Mouse (Mus musculus) liver, adult 2 months (tissue): ENCODE measurements around the gene Tmem41a. TPM values are rescaled to one million over a fixed set of nuclear protein-coding genes. Genes with fewer than 3 reads are reported as not detected.

ENCODE experiments used
- DNase-seq: peaks from one replicate; pipeline ENCODE4 v3.0.0-alpha.2; 2011; ENCODE audit warnings: low read depth, low spot score; ENCODE audit errors: extremely low read depth
- H3K27ac ChIP-seq: fragments of 200-500 bp; replicated peaks from 2 replicates; pipeline ENCODE4 v1.5.1; 2012; ENCODE audit warnings: low read depth, mild to moderate bottlenecking, control low read depth, inconsistent platforms, low read length; ENCODE audit not compliant: insufficient read depth
- H3K27me3 ChIP-seq: fragments of 200-500 bp; 2 replicates; pipeline ENCODE4 v1.6.1; 2012; ENCODE audit warnings: mild to moderate bottlenecking, moderate library complexity, low read length, inconsistent platforms; ENCODE audit not compliant: control insufficient read depth, insufficient read depth
- H3K36me3 ChIP-seq: fragments of 200-500 bp; 2 replicates; pipeline ENCODE4 v1.6.1; 2012; ENCODE audit warnings: low read length, inconsistent platforms; ENCODE audit not compliant: control insufficient read depth, insufficient read depth
- H3K4me1 ChIP-seq: fragments of 200-500 bp; 2 replicates; pipeline ENCODE4 v1.6.1; 2011; ENCODE audit warnings: low read length; ENCODE audit not compliant: control insufficient read depth, insufficient read depth
- H3K4me3 ChIP-seq: fragments of 200-500 bp; 2 replicates; pipeline ENCODE4 v1.5.1; 2011; ENCODE audit warnings: low read depth, mild to moderate bottlenecking, control low read depth, low read length, moderate library complexity; ENCODE audit not compliant: insufficient read depth
- H3K79me2 ChIP-seq: fragments of 200-500 bp; 2 replicates; pipeline ENCODE4 v1.6.1; 2012; ENCODE audit warnings: inconsistent platforms, mild to moderate bottlenecking, low read length, moderate library complexity; ENCODE audit not compliant: control insufficient read depth, insufficient read depth
- H3K9ac ChIP-seq: fragments of 200-500 bp; 2 replicates; pipeline ENCODE4 v1.6.1; 2012; ENCODE audit warnings: low read depth, mild to moderate bottlenecking, control low read depth, inconsistent platforms, low read length
- CTCF ChIP-seq: fragments of 200-500 bp; IDR thresholded peaks from 2 replicates; pipeline ENCODE4 v1.5.1; 2011; ENCODE audit warnings: low read depth, low read length, control low read depth
- POLR2A ChIP-seq: fragments of 200-500 bp; IDR thresholded peaks from 2 replicates; pipeline ENCODE4 v1.6.1; 2011; ENCODE audit warnings: low read length, control low read depth; ENCODE audit not compliant: insufficient read depth; ENCODE audit errors: extremely low read depth
- WGBS: fragments of 180-500 bp; shearing (Covaris S2); methylation state at CpG from one replicate; pipeline ENCODE4 v1.1.7; 2018; 5-methylcytosine and 5-hydroxymethylcytosine counted together
- polyA plus RNA-seq: library from polyadenylated mRNA; depleted of rRNA; stranded (reverse); fragments of >200 nt; gene quantifications from 2 replicates; pipeline ENCODE4 v1.2.3, GENCODE M21; 2012; rRNA removed
- total RNA-seq: library from RNA; depleted of rRNA; stranded (reverse); fragments of >200 nt; gene quantifications from 2 replicates; pipeline ENCODE4 v1.2.3, GENCODE M21; 2014; rRNA removed

Gene Tmem41a
- total and polyA plus RNA-seq, 2 experiments, result 4.3 to 8.2 TPM

DNA sequence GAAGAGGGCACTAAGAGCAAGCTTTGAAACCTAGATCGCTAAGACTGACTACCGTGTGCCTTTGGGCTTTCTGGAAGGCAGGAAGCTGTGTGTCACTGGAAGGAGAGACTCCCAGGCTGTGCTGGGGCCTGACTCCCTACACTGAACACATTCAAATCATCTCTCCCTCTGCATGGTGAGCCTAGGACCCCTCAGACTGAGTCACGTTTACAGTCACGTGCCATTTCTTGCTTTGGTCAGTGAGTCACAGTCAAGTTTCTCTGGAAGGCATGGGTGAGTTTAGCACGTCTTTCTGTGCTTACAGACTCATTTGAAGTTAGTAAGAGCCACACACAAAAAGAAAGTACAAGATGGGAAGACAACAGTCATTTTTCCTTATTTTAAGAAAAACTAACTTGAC, 46.1 kb downstream of the Tmem41a start:
- no peaks in the 10 kb centered on the region for H3K4me1 ChIP-seq
- TF ChIP-seq POLR2A (no peak), CTCF (no peak)
- H3K27ac ChIP-seq, result no peak overlapping the region
- no peak for DNase-seq
- peaks cover 5% of the 10 kb centered on the region; the same call in 1 of the 2 replicates for H3K79me2 ChIP-seq
- H3K27me3 ChIP-seq, result no peaks in the 10 kb centered on the region
- WGBS, result 87% methylated on average over 5 of the region's 5 CpGs
- H3K36me3 ChIP-seq, result peaks cover 39% of the 10 kb centered on the region
- H3K4me3 ChIP-seq, result no peak overlapping the region
- H3K9ac ChIP-seq, result no peak overlapping the region

DNA sequence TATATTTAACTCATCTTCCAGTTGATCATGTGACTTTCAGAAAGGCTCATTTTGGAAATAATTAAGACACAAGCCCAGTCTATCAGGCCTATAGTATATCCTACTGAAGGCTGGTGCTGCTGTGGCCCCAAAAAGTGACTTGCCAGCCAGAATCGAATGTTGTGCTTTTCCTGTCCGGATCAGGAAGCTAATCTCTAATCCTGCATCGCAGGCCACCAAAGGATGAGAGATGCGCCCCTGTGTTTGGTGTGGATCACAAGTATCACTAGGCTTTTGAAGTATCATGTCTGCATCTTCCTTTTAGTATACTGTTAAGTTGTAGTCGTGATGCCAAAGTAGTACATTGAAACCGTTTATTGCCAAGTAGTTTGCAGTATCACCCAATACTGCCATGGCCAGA, 53.5 kb downstream of the Tmem41a start:
- TF ChIP-seq CTCF (no peak), POLR2A (no peak)
- Histone ChIP-seq H3K36me3 (peaks cover 26% of the 10 kb centered on the region; the same call in 1 of the 2 replicates), H3K27ac (no peak overlapping the region), H3K27me3 (no peaks in the 10 kb centered on the region), H3K79me2 (peaks cover 16% of the 10 kb centered on the region; the same call in 1 of the 2 replicates), H3K9ac (no peak overlapping the region), H3K4me1 (no peaks in the 10 kb centered on the region), H3K4me3 (no peak overlapping the region)
- DNase-seq, result no peak
- 86% methylated on average over 6 of the region's 6 CpGs for WGBS

DNA sequence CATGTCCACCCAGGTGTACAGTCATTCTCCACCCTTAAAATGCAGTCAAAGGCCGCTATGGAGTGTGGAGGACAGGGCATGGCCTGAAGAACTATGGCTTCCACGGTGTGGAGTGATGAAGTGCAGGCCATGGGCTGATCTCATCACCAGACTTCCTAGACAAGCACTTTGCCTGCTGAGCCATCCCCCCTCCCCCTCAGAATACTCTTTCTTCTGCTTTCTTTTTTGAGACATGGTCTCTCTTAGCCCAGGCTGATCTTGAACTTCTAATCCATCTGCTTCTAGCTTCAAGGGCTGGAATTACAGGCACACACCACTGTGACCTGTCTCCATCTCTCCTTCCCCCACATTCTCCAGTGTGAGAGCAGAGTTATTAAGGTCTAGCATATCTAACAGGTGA, 59.8 kb downstream of the Tmem41a start:
- Histone ChIP-seq H3K4me3 (no peak overlapping the region), H3K36me3 (peaks cover 15% of the 10 kb centered on the region), H3K9ac (no peak overlapping the region), H3K27ac (no peak overlapping the region), H3K4me1 (no peaks in the 10 kb centered on the region), H3K79me2 (peaks cover 30% of the 10 kb centered on the region), H3K27me3 (no peaks in the 10 kb centered on the region)
- 79% methylated on average over 2 of the region's 2 CpGs for WGBS
- TF ChIP-seq POLR2A (no peak), CTCF (no peak)
- no peak for DNase-seq

Other genes starting within 250 kb of the Tmem41a start
- 263 and 266 TPM in 2 replicates for gene Ehhadh, start 159.7 kb downstream of the Tmem41a start, total RNA-seq
- gene Ehhadh, start 159.7 kb downstream of the Tmem41a start, polyA plus RNA-seq, result 168 and 174 TPM in 2 replicates
- 7.0 and 8.8 TPM in 2 replicates for gene Map3k13, start 153.2 kb downstream of the Tmem41a start, total RNA-seq
- gene Map3k13, start 153.2 kb downstream of the Tmem41a start, polyA plus RNA-seq, result 3.8 and 5.3 TPM in 2 replicates
- 0.07 and 0.09 TPM in 2 replicates for gene Liph, start 48.1 kb upstream of the Tmem41a start, total RNA-seq
- gene Liph, start 48.1 kb upstream of the Tmem41a start, polyA plus RNA-seq, result 0.12 TPM in 1 of 2 replicates, not detected in the other
- 11.0 and 11.2 TPM in 2 replicates for gene Senp2, start 61.9 kb upstream of the Tmem41a start, total RNA-seq
- 3.9 and 4.0 TPM in 2 replicates for gene Senp2, start 61.9 kb upstream of the Tmem41a start, polyA plus RNA-seq
- gene Igf2bp2, start 215.7 kb upstream of the Tmem41a start, total RNA-seq, result 0.27 and 0.37 TPM in 2 replicates
- gene Igf2bp2, start 215.7 kb upstream of the Tmem41a start, polyA plus RNA-seq, result 0.22 and 0.81 TPM in 2 replicates